Mouse (Mus musculus): Measurements from ENCODE around the gene Adgrv1.

The Adgrv1 gene

DNA sequence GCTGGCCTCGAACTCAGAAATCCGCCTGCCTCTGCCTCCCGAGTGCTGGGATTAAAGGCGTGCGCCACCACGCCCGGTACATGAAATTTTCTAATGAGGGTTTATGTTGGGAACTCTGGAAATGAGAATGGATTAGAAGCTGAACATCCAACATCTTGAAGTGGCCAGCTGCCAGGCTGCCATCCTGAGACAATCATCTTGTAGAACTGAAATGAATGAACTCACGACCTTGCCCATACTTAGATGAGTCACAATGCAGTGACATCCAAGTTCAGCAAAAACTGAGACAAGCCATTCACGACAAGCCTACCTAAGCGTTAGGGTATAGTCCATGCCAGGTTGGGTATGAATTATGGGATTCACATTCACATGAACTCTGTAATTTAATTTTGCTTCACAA lies 393.1 kb downstream of the Adgrv1 start:
- no peak for DNase-seq (ENCODE audit: low read depth, low spot score)

DNA sequence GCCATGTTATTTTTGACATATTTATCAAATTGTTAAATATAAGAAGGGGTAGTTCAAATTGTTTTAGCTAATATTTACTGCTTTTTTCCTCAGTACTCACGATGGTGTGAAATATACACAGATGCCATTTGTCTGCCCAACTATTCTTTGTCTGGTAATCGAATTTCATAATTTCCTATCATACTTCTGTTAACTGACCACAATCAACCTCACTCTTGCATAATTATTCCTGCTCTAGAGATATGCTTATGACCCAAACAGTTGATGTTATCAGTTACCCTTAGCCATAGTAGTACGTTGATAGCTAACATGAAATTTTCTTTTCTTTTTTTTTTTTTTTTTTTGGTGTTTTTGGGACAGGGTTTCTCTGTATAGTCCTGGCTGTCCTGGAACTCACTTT lies 393.5 kb downstream of the Adgrv1 start:
- DNase-seq (ENCODE audit: low read depth, low spot score) = no peak

DNA sequence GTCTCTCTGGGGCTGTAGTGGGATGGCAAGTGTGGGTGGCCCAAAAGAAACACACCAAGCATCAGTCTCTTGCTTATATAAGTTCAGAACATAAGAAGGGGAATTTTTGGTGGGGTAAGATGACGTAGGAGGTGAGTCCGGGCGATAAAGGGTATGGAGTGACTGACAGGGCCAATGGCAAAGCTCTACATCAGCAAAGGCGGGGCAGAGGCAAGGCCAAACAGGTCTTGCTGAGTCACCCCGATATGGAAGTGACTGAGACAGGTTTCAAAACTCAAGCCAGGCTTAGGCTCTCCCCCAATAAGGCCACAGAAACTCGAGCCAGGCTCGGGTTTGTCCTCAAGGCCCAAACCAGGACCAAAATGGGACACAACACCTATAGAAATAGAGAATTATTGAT lies 394.1 kb downstream of the Adgrv1 start:
- DNase-seq (ENCODE audit: low read depth, low spot score) = no peak

DNA sequence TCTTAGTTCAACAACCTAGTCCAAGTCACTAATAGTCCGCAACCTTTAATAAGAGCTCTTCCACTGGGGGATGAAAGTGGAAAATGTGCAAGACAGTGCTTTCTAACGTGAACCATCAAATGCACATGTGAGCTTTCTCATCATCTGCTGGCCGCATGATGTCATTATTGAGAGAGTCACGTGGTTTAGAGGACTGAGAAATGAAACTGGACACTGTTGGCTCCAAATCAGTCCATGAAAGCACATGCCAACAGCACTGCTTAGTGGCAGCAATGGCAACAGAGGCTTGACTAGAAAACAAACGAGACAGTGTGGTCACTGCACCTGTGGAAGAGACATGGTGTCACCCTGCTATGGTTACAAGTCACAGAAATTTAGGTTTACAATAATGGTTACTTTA lies 395.0 kb downstream of the Adgrv1 start:
- no peak for DNase-seq (ENCODE audit: low read depth, low spot score)

DNA sequence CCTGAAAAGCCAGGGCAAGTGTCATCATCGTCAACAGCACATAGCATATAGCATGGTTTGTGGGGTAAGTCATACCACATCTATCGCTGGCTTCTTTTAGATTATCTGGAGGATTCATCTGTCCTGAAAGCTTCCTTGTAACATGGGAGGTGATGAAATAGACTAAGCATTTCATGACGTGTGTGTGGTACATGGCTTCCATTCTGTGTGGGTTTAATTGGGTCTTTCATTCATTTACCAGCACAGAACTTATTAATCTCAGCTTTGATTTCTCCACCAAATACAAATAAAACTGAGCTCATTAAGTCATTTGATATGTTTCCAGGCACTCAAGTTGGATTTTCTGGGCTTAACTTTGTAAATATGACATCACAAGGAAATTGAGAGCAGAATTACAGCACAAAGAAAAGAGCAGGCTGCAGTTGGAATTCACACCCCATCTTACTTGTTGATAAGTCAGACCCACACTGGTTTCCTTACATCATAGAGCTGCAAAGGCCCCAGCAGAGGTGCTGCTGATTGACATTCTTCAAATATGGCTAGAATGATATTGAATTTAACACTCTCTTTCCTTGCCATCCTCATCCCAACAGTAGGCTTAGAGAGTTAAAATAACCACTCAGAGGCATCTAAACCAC lies 396.1 kb downstream of the Adgrv1 start:
- no peak for DNase-seq (ENCODE audit: low read depth, low spot score)

DNA sequence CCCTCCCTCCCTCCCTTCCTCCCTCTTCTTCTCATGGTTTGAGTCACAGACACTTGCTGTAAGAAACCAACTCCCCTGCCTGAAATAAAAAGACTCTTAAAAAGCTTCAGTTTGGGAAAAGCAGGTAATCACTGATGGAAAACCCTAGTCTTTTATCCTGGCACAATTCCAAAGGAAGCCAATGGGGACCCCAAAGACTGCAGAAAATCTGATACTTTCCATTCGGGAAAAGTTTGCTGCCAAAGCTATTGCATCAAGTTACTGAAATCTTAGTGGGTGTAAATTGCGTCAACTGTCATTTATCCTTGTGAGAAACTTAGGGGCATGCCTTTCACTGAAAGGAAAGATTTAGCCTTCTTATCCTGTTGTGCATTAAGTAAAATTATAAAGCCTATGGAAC lies 398.9 kb downstream of the Adgrv1 start:
- no peak for DNase-seq (ENCODE audit: low read depth, low spot score)

DNA sequence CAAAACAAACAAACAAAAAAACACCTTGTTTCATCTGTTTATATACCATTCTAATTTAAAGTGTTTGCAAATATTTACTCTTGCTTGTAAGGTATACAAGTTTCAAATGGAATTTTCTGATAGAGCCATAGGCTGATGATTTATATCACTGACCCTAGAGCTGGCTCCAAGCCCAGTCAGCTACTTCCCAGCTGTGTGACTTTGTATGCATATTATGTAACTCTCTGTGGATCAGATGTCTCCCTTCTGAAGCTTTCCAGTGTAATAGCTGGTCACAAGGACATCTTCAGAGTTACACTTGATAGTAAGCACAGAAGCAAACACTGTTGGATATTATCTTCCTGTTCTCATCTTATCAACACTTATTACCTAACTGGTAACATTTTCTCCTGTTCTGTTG lies 400.1 kb downstream of the Adgrv1 start:
- no peak for DNase-seq (ENCODE audit: low read depth, low spot score)

DNA sequence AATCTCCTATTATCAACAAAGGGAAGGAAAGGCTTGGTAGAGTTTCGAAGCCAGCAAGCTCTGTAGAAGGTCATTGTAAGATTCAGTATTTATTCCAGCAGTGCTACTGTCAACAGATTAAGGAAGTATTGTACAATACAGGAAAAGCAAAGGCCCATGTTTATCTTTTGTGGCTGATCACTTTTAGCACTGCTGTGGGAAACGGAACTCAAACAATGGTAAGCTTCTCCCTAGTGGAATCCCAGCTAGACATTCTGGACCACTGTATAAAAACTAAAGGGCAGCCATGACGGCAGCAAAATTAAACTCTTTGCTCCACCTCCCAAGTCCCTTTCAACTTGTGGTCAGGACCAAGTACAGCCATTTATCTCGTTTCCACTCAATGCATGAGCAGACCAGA lies 402.8 kb downstream of the Adgrv1 start:
- DNase-seq (ENCODE audit: low read depth, low spot score) = no peak

DNA sequence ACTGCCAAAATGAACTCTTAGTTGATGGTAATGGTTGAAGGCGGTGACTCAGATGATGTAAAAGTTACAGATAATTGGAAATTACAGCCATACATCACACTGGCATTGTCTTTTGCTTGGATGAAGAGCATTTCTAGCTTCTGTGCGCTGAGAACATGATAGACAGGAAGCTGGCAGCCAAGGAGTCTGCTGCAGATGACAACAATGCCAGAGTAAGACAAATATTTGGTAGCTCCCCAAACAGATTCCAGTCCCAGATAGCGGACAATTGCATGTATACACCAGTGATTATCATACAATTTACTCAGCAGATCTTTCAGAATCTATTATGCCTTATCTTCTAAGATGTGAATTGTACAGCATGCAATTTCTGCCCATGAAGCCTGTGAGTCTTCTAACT lies 409.2 kb downstream of the Adgrv1 start:
- DNase-seq (ENCODE audit: low read depth, low spot score) = no peak

DNA sequence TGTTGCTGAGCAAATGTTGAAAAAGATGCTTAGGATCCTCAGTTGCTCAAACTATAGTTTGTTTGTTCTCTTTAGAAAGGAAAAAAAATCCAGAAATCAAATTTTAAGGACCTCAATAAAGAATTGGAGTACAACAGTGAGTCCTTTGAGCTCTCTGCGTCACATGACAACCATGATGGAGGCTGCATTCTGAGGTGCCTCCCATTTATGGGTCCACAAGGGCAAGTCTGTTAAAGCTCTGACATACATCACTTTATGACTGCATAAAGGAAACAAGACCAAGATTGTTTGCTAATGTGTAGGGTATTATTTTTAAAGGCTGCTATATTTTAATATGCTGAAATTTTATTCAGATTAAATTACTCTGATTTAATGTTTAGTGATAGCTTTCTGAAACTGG lies 410.6 kb downstream of the Adgrv1 start:
- no peak for DNase-seq (ENCODE audit: low read depth, low spot score)

DNA sequence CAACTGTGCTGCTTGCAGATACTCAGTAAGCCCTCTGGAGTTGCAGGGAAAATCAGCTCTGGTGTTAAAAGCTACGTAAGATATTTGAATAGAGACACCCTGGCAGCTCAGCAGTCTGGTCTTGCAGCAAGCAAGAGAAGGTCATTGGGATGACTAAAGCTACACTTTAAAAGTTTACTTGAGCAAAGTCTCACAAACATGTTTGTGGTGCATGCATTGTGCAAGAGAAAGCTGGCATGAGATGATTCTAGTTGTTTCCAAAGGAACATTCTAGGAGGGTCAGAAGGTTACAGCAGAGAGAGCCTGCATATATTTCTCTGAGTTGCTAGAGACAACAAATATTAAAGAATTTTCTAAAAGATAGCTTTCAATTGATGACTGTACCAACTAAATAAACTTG lies 421.5 kb downstream of the Adgrv1 start:
- no peak for DNase-seq (ENCODE audit: low read depth, low spot score)

DNA sequence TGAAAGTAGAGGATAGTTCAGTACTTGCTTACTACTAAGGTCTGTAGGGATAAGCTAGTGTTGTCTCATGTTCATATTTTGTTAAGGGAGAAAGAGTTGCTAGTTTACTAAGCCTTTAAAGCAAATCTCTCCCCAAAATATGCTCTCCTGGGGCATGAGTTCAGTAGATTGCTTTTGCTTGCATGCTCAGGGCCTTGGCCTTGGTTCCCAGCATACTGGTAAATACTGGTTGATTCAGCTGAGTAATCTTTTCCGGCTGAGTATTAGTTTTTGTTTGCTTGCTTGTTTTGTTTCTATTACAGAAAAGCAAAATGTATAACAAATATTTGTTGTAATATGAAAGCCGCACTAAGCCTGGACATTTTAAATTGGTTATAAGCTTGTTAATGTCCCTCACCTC lies 422.4 kb downstream of the Adgrv1 start:
- DNase-seq (ENCODE audit: low read depth, low spot score) = no peak

DNA sequence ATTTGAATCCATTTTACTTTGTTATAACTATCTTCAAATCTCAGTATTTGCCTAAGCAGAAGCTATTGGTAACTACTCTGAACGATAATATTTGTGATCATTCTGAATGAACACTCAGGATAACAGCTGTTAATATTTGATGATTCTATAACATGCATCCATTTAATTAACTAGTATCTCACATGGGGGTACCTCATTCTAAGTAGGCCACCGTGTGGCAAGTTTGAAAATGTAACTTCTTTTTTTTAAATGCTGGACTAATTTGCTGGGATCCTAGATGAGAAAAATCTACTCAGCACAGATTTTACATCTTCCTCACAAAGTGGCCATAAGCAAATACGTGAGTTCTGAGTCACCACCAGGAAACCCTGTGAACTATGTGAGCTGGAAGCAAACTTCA lies 423.1 kb downstream of the Adgrv1 start:
- no peak for DNase-seq (ENCODE audit: low read depth, low spot score)

DNA sequence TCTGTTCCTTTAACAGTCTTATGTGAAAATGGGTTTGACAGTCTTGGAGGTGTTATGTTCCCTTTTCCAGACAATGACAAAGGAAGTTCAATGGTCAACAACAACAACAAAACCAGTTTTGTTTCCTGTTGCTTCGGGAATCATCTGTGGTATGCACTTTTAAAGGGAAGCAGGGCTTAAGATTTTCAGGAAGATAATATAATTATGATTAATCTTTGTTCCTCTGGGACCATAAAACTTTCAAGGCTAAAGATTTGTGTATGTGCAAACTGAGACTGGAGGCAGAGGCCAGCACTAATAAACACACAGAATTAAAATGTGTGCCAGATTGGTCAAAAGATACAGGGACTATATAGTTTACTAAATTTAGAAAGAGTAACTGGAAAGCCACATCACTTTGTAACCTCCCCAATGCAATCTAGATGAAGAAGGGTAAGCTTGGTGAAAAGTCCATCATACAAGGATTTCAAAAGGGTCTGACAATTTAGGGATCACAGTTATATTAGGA lies 424.8 kb downstream of the Adgrv1 start:
- DNase-seq (ENCODE audit: low read depth, low spot score) = no peak

DNA sequence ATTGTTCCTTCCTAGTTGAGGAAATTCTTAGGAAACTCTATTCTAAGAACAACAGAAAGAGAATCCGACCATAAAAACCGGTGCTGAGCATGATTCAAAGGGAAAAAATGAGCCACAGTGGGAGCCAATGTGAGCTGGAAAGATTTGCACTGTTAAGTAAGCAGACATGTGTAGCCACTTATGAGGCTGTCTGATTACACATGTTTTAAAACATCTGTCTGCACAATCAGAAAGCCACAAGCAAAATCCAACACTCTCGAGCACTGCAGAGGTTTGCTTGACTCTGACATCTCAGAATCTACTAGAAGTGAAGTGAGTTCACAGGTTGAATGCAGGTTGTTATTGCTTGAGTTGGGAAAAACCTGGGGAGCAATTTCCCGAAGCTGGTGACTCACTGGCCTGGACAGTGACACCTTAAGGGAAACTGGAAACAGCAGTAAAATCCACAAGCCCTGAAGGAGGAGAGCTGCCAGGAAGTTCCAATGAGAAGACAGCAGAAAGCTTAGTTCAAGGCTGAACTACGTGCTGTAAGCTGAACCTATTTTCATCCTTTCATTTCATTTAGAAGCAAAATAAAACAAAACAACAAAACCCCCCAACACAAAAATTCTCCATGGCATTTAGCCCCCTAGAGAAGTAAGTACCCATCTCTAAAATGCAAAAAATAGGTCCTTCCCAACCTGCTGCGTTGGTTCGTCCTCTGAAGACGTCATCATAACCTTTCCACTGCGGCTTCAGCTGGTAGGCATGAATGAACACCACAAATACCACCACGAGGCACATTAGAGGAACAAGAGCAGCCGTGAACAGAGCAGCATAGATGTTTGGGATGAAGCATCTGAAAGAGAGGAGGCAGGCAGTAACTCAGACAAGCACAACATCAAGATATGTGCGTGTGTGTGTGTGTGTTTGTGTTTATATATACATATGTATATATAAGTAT lies 450.7 kb downstream of the Adgrv1 start:
- DNase-seq (ENCODE audit: low read depth, low spot score) = no peak

DNA sequence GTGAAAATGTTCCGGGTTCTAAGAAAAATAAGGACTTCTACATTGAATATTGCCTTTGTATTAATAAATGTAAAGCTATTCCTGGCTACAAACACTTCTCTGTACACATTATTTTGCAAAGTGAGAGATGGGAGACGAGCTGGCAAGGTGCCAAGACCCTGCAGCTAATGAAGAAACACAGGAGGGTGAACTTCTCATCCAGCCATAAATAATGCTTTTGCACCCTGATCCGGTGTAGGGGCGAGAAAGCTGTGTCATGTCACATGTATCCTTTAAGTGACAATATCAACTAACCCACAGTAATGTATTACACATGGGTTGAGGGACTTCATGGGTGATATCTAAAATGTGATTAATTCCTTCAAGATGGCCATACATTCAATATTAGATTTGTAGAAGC lies 451.5 kb downstream of the Adgrv1 start:
- no peak for DNase-seq (ENCODE audit: low read depth, low spot score)

DNA sequence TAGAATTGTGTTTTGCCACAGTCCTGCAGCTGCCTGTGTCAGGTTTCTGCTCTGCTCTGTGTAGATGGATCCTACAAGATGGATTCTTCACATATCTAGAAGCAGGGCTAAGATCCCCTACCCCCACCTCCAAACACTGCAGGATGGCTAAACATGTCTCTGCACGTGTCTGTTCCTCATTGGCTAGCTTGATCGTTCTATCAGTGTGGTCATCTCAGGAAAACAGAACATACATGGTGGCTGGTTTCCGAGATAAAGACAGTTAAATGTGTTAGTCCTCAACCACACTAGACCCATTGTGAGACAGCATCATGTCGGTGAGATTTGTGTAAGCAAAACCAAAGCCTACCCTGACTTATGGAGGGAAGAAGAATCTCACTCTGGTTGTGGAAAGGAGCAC lies 456.1 kb downstream of the Adgrv1 start:
- DNase-seq (ENCODE audit: low read depth, low spot score) = no peak

DNA sequence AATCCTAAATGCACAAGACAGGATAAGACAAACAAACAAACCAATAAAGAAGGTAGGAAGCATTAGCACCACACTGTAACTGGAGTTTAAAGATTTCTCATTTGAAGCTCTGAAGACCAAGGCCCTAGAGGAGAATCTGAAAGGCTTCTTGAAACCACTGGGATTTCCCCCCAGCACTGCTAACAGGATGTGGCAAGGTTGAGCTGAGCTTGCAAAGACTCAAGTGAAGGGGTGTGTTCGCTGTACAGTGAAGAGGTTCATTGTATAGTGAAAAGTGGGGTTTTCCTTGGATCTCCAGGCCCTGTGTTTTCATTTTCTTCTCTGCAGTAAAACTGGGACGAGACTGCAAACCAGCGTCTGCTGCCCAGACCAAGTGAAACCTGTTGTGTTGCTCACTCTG lies 456.9 kb downstream of the Adgrv1 start:
- DNase-seq (ENCODE audit: low read depth, low spot score) = no peak

DNA sequence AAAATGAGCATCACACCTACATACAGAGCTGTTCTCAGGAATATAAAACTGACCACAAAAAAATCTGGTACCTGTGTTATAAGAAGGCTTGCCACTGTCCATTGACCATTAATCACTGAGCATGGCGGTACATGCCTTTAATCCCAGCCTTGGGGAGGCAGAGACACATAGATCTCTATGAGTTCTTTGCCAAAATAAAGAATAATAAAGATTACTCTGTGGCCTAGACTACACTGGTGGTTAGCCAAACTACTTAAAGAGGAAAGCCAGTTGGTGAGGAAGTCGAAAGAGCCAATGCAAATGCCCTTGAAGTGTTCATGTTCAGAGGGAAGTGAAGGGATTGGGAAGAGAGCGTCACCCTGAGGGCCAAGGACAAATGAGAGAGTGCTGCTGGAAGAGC lies 461.8 kb downstream of the Adgrv1 start:
- DNase-seq (ENCODE audit: low read depth, low spot score) = no peak

DNA sequence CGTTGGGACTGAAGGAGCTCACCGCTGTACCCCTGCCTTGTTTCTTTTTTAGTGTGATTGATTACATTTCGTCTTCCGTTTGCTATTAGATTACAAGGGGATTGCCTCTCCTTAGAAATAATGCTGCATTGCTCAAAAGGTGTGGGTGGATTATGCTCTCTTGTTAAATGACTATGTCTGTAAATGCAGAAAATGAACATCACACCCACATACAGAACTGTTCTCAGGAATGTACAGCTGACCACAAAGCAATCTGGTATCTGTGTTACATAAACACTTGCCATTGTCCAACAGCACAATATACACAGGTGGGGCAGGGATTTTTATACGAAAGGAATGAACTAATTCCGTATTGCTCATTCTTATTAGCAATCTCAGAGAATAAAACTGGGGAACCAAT lies 465.5 kb downstream of the Adgrv1 start:
- DNase-seq (ENCODE audit: low read depth, low spot score) = no peak

DNA sequence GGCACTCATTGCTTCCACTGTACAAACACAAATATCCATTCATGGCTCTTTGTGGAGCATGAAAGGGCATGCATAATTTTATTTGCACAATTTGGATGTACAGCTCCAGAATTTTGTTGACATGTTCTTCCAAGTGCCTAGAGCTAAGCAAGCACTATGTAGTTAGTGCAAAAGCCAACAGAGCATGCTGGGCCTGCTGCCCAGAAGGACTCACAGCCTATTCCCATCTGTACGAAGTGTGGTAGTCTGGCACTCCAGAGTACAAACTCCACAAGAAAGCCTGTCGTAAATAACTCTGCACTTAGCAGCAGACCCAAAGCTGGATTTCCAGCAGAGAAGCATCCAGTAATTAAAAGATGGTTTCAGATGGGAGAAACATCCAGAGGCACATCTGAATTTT lies 473.1 kb downstream of the Adgrv1 start:
- no peak for DNase-seq (ENCODE audit: low read depth, low spot score)

DNA sequence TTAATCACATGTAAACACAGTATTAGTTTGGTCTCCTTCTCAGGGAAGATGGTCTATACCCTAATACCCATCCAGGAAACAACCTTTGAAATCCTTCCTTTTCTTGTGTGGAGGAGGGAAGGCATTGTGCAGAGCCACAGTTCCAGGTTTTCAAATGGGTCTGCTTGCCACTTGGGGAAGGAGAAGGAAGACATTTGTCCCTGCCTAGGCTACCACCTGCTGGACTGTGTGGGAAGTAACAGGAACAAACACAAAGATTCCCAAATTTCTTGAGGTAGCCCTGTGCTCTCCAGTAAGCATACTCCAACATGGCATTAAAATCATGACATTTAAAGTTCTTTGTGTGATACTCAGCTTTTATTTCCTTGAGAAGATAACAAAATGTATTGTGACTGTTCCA lies 477.6 kb downstream of the Adgrv1 start:
- DNase-seq (ENCODE audit: low read depth, low spot score) = peak; percentile 16

DNA sequence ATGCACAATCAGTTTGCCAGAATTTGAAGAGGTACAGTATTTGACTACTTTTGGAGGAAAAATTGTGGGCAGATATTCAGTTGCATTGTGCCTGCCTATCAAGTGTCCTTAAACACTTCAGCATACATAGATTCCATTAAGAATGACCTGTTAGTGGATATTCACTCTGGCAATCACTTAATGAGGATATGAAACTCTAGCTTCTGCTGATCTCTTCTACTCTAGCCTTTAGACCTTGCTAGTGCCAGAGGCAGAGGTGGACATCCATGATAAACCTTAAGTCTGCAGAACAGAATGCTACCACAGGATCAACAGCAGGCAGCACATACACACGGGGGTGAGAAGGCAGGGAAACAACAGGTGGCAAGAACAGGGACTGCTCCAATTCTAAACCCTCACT lies 488.5 kb downstream of the Adgrv1 start:
- DNase-seq (ENCODE audit: low read depth, low spot score) = no peak

Measured in WW6 (cell line).